Mouse (Mus musculus) olfactory bulb, adult 2 months (tissue): ENCODE results near the gene Capn13.

Experiments used
- CTCF ChIP-seq: fragments of 200-500 bp; IDR thresholded peaks from 2 replicates; pipeline ENCODE4 v1.5.1; 2012; ENCODE audit warnings: low read depth, mild to moderate bottlenecking, low read length, moderate library complexity; ENCODE audit not compliant: insufficient read depth
- POLR2A ChIP-seq: fragments of 200-500 bp; IDR thresholded peaks from 2 replicates; pipeline ENCODE4 v1.6.1; 2012; ENCODE audit warnings: mild to moderate bottlenecking, low read depth, low read length, moderate library complexity; ENCODE audit not compliant: insufficient read depth

DNA sequence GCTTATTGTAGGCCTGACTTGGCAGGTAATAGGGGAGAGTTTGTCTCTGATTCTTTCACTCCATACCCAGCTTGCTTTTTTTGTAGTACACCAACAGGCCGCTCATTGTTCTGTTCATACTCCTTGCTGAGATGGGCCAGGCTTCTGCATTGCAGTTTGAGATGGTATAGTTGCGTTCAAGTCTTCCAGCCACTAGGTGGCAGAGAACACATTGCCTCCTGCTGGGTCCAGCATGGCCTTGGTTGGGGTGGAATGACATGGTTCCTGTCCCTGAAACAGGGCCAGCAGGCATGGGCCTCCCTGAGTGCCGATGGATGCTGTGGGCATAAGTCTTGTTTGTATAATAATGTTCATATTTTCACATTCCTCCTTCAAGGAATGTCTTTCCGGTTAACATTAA is 122.9 kb downstream of the Capn13 start:
- no peak for TF ChIP-seq CTCF
- TF ChIP-seq POLR2A, result no peak
